Mouse (Mus musculus) urinary bladder, postnatal 14 days (tissue): ENCODE measurements around the gene Rassf1.

Experiments used
- DNase-seq: peaks from one replicate; pipeline ENCODE4 v3.0.0; 2021; ENCODE audit warnings: low spot score

Gene Rassf1

GRCm38 (mm10) chr9:107540420-107540819, 10.9 kb upstream of the Rassf1 start:
- no peak for DNase-seq

GRCm38 (mm10) chr9:107541005-107541404, 10.3 kb upstream of the Rassf1 start:
- no peak for DNase-seq

- peak; percentile 94 for DNase-seq
Observed at GRCm38 (mm10) chr9:107541474-107542351, 9.6 kb upstream of the Rassf1 start, which contains the start of the genes Cyb561d2 and Nprl2. TSS of gene Cyb561d2 (minus strand) at chr9:107542193. TSS of gene Nprl2 (plus strand) at chr9:107542226.

- no peak for DNase-seq
Observed at GRCm38 (mm10) chr9:107542352-107542686, 9.0 kb upstream of the Rassf1 start.

GRCm38 (mm10) chr9:107542721-107543120, 8.6 kb upstream of the Rassf1 start:
- DNase-seq, result no peak

GRCm38 (mm10) chr9:107543299-107543698, 8.1 kb upstream of the Rassf1 start:
- DNase-seq, result no peak

- DNase-seq, result no peak
Observed at GRCm38 (mm10) chr9:107544196-107544700, 7.1 kb upstream of the Rassf1 start.

- no peak for DNase-seq
Observed at GRCm38 (mm10) chr9:107544729-107545128, 6.6 kb upstream of the Rassf1 start.

- DNase-seq, result no peak
Observed at GRCm38 (mm10) chr9:107545199-107545598, 6.2 kb upstream of the Rassf1 start.

- DNase-seq, result peak; percentile 80
Observed at GRCm38 (mm10) chr9:107545602-107546001, 5.8 kb upstream of the Rassf1 start.

- DNase-seq, result peak; percentile 89
Observed at GRCm38 (mm10) chr9:107547026-107547425, 4.3 kb upstream of the Rassf1 start, which contains the start of gene Zmynd10. TSS of gene Zmynd10 (plus strand) at chr9:107547298.

- DNase-seq, result no peak
Observed at GRCm38 (mm10) chr9:107547957-107548356, 3.4 kb upstream of the Rassf1 start.

- DNase-seq, result no peak
Observed at GRCm38 (mm10) chr9:107548820-107549219, 2.5 kb upstream of the Rassf1 start.

- DNase-seq, result no peak
Observed at GRCm38 (mm10) chr9:107549297-107550074, 1.9 kb upstream of the Rassf1 start.

- DNase-seq, result no peak
Observed at GRCm38 (mm10) chr9:107550491-107551116, 751 bp upstream of the Rassf1 start.

- no peak for DNase-seq
Observed at GRCm38 (mm10) chr9:107551890-107552355, 568 bp downstream of the Rassf1 start.

- no peak for DNase-seq
Observed at GRCm38 (mm10) chr9:107552690-107553393, 1.5 kb downstream of the Rassf1 start.

GRCm38 (mm10) chr9:107553541-107554318, 2.4 kb downstream of the Rassf1 start:
- DNase-seq, result no peak

- peak; percentile 94 for DNase-seq
Observed at GRCm38 (mm10) chr9:107554319-107554825, 3.0 kb downstream of the Rassf1 start.

GRCm38 (mm10) chr9:107555031-107555457, 3.7 kb downstream of the Rassf1 start:
- peak; percentile 70 for DNase-seq
